Mouse (Mus musculus) intestine, postnatal 0 days (tissue): ENCODE results near the gene 4930467E23Rik. TPM values are rescaled to one million over a fixed set of nuclear protein-coding genes. Genes with fewer than 3 reads are reported as not detected.
"Not testable (repeated sequence)": the region's sequence is repeated elsewhere in the genome, so short reads cannot be mapped to it uniquely, and the experiment has no call there.

Experiments
- ATAC-seq: fragments of 200-750 bp; cut with Nextera tagmentation; 2 replicates; pipeline ENCODE4 v1.8.0; 2017; ENCODE audit warnings: mild to moderate bottlenecking, moderate TSS enrichment, moderate library complexity
- H3K27ac ChIP-seq: fragments of 300-500 bp; sonication (generic); 2 replicates; pipeline ENCODE4 v1.5.1; 2014; ENCODE audit warnings: mild to moderate bottlenecking, low read depth, low read length, moderate library complexity
- H3K27me3 ChIP-seq: fragments of 300-500 bp; sonication (generic); replicated peaks from 2 replicates; pipeline ENCODE4 v1.6.1; 2014; ENCODE audit warnings: low read length, mixed read lengths; ENCODE audit not compliant: control insufficient read depth, insufficient read depth
- H3K36me3 ChIP-seq: fragments of 300-500 bp; sonication (generic); 2 replicates; pipeline ENCODE4 v1.6.1; 2014; ENCODE audit warnings: mild to moderate bottlenecking, moderate library complexity; ENCODE audit not compliant: control insufficient read depth, insufficient read depth
- H3K4me1 ChIP-seq: fragments of 300-500 bp; sonication (generic); replicated peaks from 2 replicates; pipeline ENCODE4 v1.6.1; 2014; ENCODE audit warnings: antibody characterized with exemption, low read length, mixed read lengths; ENCODE audit not compliant: control insufficient read depth, insufficient read depth
- H3K4me2 ChIP-seq: fragments of 300-500 bp; sonication (generic); replicated peaks from 2 replicates; pipeline ENCODE4 v1.6.1; 2014; ENCODE audit warnings: low read depth, mild to moderate bottlenecking, moderate library complexity
- H3K4me3 ChIP-seq: fragments of 300-500 bp; sonication (generic); 2 replicates; pipeline ENCODE4 v1.5.1; 2014; ENCODE audit warnings: low read depth, low read length
- H3K9ac ChIP-seq: fragments of 300-500 bp; sonication (generic); 2 replicates; pipeline ENCODE4 v1.6.1; 2014; ENCODE audit warnings: mild to moderate bottlenecking, low read depth, low read length
- H3K9me3 ChIP-seq: fragments of 300-500 bp; sonication (generic); 2 replicates; pipeline ENCODE4 v1.6.1; 2016; ENCODE audit warnings: mixed run types; ENCODE audit not compliant: control insufficient read depth
- WGBS: fragments of 180-500 bp; shearing (Covaris S2); extraction: QIAGEN DNeasy Blood & Tissue Kit; methylation state at CpG from one replicate; pipeline ENCODE4 v1.1.7; 2014; 5-methylcytosine and 5-hydroxymethylcytosine counted together
- polyA plus RNA-seq: library from polyadenylated mRNA; unstranded; fragments of >200 nt; fragmentation: Nextera tagmentation; extraction: Ambion mirVana; gene quantifications from 2 replicates; pipeline ENCODE4 v1.2.1, GENCODE M21; 2015

4930467E23Rik gene
- polyA plus RNA-seq, 1 experiment from 2014 or later = not detected

- H3K27ac ChIP-seq, H3K27me3 ChIP-seq, H3K4me2 ChIP-seq, H3K9ac ChIP-seq, ATAC-seq, H3K4me1 ChIP-seq, H3K9me3 ChIP-seq, H3K36me3 ChIP-seq, H3K4me3 ChIP-seq: not testable (repeated sequence)
- 86% methylated on average over 2 of the region's 2 CpGs for WGBS
These were observed 14.9 kb upstream of the 4930467E23Rik start for GRCm38 (mm10) chr8:19714426-19714825.

- H3K27me3 ChIP-seq, H3K9me3 ChIP-seq, H3K4me3 ChIP-seq, H3K9ac ChIP-seq, ATAC-seq, H3K27ac ChIP-seq, H3K36me3 ChIP-seq, H3K4me2 ChIP-seq, H3K4me1 ChIP-seq: not testable (repeated sequence)
- 93% methylated on average over 3 of the region's 3 CpGs for WGBS
These were observed 14.1 kb upstream of the 4930467E23Rik start for GRCm38 (mm10) chr8:19715266-19715665.

- H3K27ac ChIP-seq, ATAC-seq, H3K36me3 ChIP-seq, H3K4me2 ChIP-seq, H3K27me3 ChIP-seq, H3K4me1 ChIP-seq, H3K9me3 ChIP-seq, H3K9ac ChIP-seq, H3K4me3 ChIP-seq: not testable (repeated sequence)
- WGBS = 93% methylated on average over 3 of the region's 3 CpGs
These were observed 11.5 kb upstream of the 4930467E23Rik start for GRCm38 (mm10) chr8:19717851-19718250.

- H3K9me3 ChIP-seq, H3K4me2 ChIP-seq, H3K27me3 ChIP-seq, H3K36me3 ChIP-seq, ATAC-seq, H3K9ac ChIP-seq, H3K4me1 ChIP-seq, H3K27ac ChIP-seq, H3K4me3 ChIP-seq: not testable (repeated sequence)
- WGBS = 47% methylated on average over 3 of the region's 3 CpGs
These were observed 9.9 kb upstream of the 4930467E23Rik start for GRCm38 (mm10) chr8:19719513-19719912.

GRCm38 (mm10) chr8:19724871-19725270, 4.5 kb upstream of the 4930467E23Rik start:
- H3K36me3 ChIP-seq, H3K4me1 ChIP-seq, H3K4me3 ChIP-seq, H3K27me3 ChIP-seq, ATAC-seq, H3K4me2 ChIP-seq, H3K27ac ChIP-seq, H3K9me3 ChIP-seq, H3K9ac ChIP-seq: not testable (repeated sequence)
- WGBS = 48% methylated on average over 2 of the region's 2 CpGs

- not testable (repeated sequence) for H3K4me2 ChIP-seq, H3K9me3 ChIP-seq, H3K9ac ChIP-seq, H3K4me3 ChIP-seq, H3K27ac ChIP-seq, H3K4me1 ChIP-seq, H3K27me3 ChIP-seq, H3K36me3 ChIP-seq, ATAC-seq
These were observed 22.4 kb downstream of the 4930467E23Rik start for GRCm38 (mm10) chr8:19751773-19752172.

GRCm38 (mm10) chr8:19754178-19754577, 24.8 kb downstream of the 4930467E23Rik start:
- not testable (repeated sequence) for H3K4me3 ChIP-seq, H3K36me3 ChIP-seq, H3K27me3 ChIP-seq, H3K4me2 ChIP-seq, ATAC-seq, H3K4me1 ChIP-seq, H3K9me3 ChIP-seq, H3K27ac ChIP-seq, H3K9ac ChIP-seq
- WGBS = 72% methylated on average over 2 of the region's 3 CpGs

- ATAC-seq, H3K4me3 ChIP-seq, H3K27me3 ChIP-seq, H3K4me1 ChIP-seq, H3K9me3 ChIP-seq, H3K9ac ChIP-seq, H3K4me2 ChIP-seq, H3K27ac ChIP-seq, H3K36me3 ChIP-seq: not testable (repeated sequence)
- WGBS = 84% methylated on average over 3 of the region's 3 CpGs
These were observed 25.6 kb downstream of the 4930467E23Rik start for GRCm38 (mm10) chr8:19754961-19755360.

GRCm38 (mm10) chr8:19761660-19762059, 32.3 kb downstream of the 4930467E23Rik start:
- not testable (repeated sequence) for H3K4me1 ChIP-seq, H3K27ac ChIP-seq, H3K36me3 ChIP-seq, H3K9ac ChIP-seq, H3K4me2 ChIP-seq, ATAC-seq, H3K9me3 ChIP-seq, H3K27me3 ChIP-seq, H3K4me3 ChIP-seq
- 85% methylated on average over 5 of the region's 5 CpGs for WGBS
